Mouse (Mus musculus) megakaryocyte, embryonic 14.5 days (primary cell): ENCODE measurements around the gene Rhox3a. TPM values are rescaled to one million over a fixed set of nuclear protein-coding genes. Genes with fewer than 3 reads are reported as not detected.
"Not testable (repeated sequence)": the region's sequence is repeated elsewhere in the genome, so short reads cannot be mapped to it uniquely, and the experiment has no call there.

ENCODE experiments used
- H3K27me3 ChIP-seq: replicated peaks from 2 replicates; pipeline ENCODE3; 2012; ENCODE audit warnings: inconsistent platforms
- H3K36me3 ChIP-seq: replicated peaks from 2 replicates; pipeline ENCODE3; 2012; ENCODE audit warnings: low read length, inconsistent platforms, mixed read lengths
- H3K4me1 ChIP-seq: 2 replicates; pipeline ENCODE4 v1.6.1; 2012; ENCODE audit warnings: inconsistent platforms
- H3K4me3 ChIP-seq: replicated peaks from 2 replicates; pipeline ENCODE3; 2012; ENCODE audit warnings: moderate library complexity, mild to moderate bottlenecking, inconsistent platforms
- H3K9me3 ChIP-seq: 2 replicates; pipeline ENCODE4 v1.6.1; 2012; ENCODE audit warnings: inconsistent platforms
- FLI1 ChIP-seq: IDR thresholded peaks from 2 replicates; pipeline ENCODE4 v1.6.1; 2012; ENCODE audit warnings: low read length, inconsistent platforms, mixed read lengths
- GATA1 ChIP-seq: IDR thresholded peaks from 3 replicates; pipeline ENCODE4 v1.6.1; 2012; ENCODE audit warnings: mixed read lengths, low read length, inconsistent platforms, borderline replicate concordance
- polyA plus RNA-seq: library from polyadenylated mRNA; stranded (reverse); fragments of >175 nt; gene quantifications from 2 replicates; pipeline ENCODE4 v1.2.3, GENCODE M21; 2012; ENCODE audit warnings: low replicate concordance; ENCODE audit not compliant: insufficient read depth

The Rhox3a gene
- polyA plus RNA-seq = not detected in 2 replicates

DNA sequence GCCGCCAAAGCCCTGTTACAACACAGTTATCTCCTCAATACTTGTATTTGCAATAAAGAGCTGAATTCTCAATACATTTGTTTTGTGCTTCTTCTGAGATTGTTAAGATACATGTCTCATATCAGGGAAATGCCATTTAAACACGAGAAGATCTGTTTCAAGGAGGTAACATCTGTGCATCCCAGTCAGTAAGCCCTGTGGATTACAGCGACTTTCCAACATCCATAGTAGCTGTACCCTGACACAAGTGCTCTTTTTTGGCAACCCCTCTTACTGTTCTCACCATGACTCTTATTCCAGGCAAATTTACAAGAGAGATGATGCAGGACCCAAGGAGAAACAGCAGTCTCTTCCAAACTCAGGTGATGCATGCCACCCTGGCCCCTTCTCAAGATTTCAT lies at the start of gene Rhox3a:
Gene Rhox3a (plus strand): TSS at position 301 of the 400 bp plus-strand sequence.
- not testable (repeated sequence) for H3K36me3 ChIP-seq, H3K4me3 ChIP-seq, H3K4me1 ChIP-seq, H3K9me3 ChIP-seq, H3K27me3 ChIP-seq

DNA sequence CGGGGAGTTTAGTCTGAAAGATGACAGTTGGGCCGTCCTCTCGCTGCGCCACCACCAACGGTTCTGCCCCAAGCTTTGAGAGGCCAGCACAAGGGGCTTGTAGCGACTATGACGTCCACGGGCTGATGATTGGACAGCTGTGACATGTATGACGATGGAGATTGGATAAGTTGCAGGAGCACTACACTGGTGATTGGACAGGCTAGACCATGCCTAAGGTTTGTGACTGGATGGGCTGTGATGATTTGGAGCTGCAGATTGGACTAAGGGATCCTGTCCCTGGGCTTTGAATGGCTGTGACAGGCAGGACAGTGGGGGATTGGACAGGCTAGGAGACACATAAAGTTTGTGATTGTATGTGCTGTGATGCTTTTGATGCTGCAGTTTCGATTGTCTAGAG lies 38.8 kb upstream of the Rhox3a start, which contains the start of gene Gm9:
Gene Gm9 (minus strand): TSS at position 101 of the 400 bp plus-strand sequence.
- H3K27me3 ChIP-seq = peaks cover 45% of the 10 kb centered on the region
- peaks cover 8% of the 10 kb centered on the region for H3K9me3 ChIP-seq
- no peak within 1 kb of the TSS for H3K4me3 ChIP-seq
- H3K4me1 ChIP-seq = no peaks in the 10 kb centered on the region
- no peak for TF ChIP-seq FLI1
- TF ChIP-seq GATA1 = no peak
- H3K36me3 ChIP-seq = no peaks in the 10 kb centered on the region

GRCm38 (mm10) chrX:37222158-37222557 lies 27.6 kb upstream of the Rhox3a start, which contains the start of gene Rhox1:
Rhox1 (minus strand) TSS chrX:37222258.
- not testable (repeated sequence) for H3K4me3 ChIP-seq, H3K36me3 ChIP-seq, H3K4me1 ChIP-seq, H3K9me3 ChIP-seq
- peaks cover 24% of the 10 kb centered on the region for H3K27me3 ChIP-seq

- H3K9me3 ChIP-seq, H3K27me3 ChIP-seq, H3K36me3 ChIP-seq, H3K4me3 ChIP-seq, H3K4me1 ChIP-seq: not testable (repeated sequence)
Observed at GRCm38 (mm10) chrX:37244676-37245075, 5.0 kb upstream of the Rhox3a start, which contains the start of gene Rhox2a. Rhox2a (plus strand) TSS chrX:37244976.

- not testable (repeated sequence) for H3K4me3 ChIP-seq, H3K4me1 ChIP-seq, H3K9me3 ChIP-seq, H3K27me3 ChIP-seq, H3K36me3 ChIP-seq
Observed at GRCm38 (mm10) chrX:37265038-37265437, 15.3 kb downstream of the Rhox3a start, which contains the start of gene Rhox4a. Rhox4a (plus strand) TSS chrX:37265338.

Other genes starting within 250 kb of the Rhox3a start
- not detected in 2 replicates for gene Sowahd, start 201.1 kb upstream of the Rhox3a start, polyA plus RNA-seq
- gene Rpl39, start 164.5 kb upstream of the Rhox3a start, polyA plus RNA-seq = 63.5 and 367 TPM in 2 replicates
- 5.9 TPM in 1 of 2 replicates, not detected in the other for gene Upf3b, start 139.6 kb upstream of the Rhox3a start, polyA plus RNA-seq
- gene Nkap, start 123.1 kb upstream of the Rhox3a start, polyA plus RNA-seq = 3.7 and 10.4 TPM in 2 replicates
- gene Akap14, start 81.1 kb upstream of the Rhox3a start, polyA plus RNA-seq = not detected in 2 replicates
- gene Ndufa1, start 58.8 kb upstream of the Rhox3a start, polyA plus RNA-seq = 38.5 and 272 TPM in 2 replicates
- gene Rnf113a1, start 58.7 kb upstream of the Rhox3a start, polyA plus RNA-seq = 3.0 TPM in 1 of 2 replicates, not detected in the other
- gene Gm9, start 38.9 kb upstream of the Rhox3a start, polyA plus RNA-seq = not detected in 2 replicates
- not detected in 2 replicates for gene Rhox1, start 27.7 kb upstream of the Rhox3a start, polyA plus RNA-seq
- gene Rhox2a, start 4.9 kb upstream of the Rhox3a start, polyA plus RNA-seq = not detected in 2 replicates
- gene Rhox4a, start 15.4 kb downstream of the Rhox3a start, polyA plus RNA-seq = not detected in 2 replicates
- not detected in 2 replicates for gene Rhox3a2, start 130.1 kb downstream of the Rhox3a start, polyA plus RNA-seq
- not detected in 2 replicates for gene Rhox4a2, start 140.9 kb downstream of the Rhox3a start, polyA plus RNA-seq
- gene Rhox2b, start 162.1 kb downstream of the Rhox3a start, polyA plus RNA-seq = not detected in 2 replicates
- not detected in 2 replicates for gene Rhox4b, start 182.6 kb downstream of the Rhox3a start, polyA plus RNA-seq
- gene Rhox2c, start 203.8 kb downstream of the Rhox3a start, polyA plus RNA-seq = not detected in 2 replicates
- not detected in 2 replicates for gene Rhox3c, start 208.7 kb downstream of the Rhox3a start, polyA plus RNA-seq
- gene Rhox4c, start 230.4 kb downstream of the Rhox3a start, polyA plus RNA-seq = not detected in 2 replicates
- not detected in 2 replicates for gene Rhox2d, start 243.5 kb downstream of the Rhox3a start, polyA plus RNA-seq